Mouse (Mus musculus): ENCODE measurements around the gene Brk1. TPM values are rescaled to one million over a fixed set of nuclear protein-coding genes. Genes with fewer than 3 reads are reported as not detected.

The Brk1 gene
- total and polyA plus RNA-seq, 3 experiments = 147 to 161 TPM; not detected in 1

DNA sequence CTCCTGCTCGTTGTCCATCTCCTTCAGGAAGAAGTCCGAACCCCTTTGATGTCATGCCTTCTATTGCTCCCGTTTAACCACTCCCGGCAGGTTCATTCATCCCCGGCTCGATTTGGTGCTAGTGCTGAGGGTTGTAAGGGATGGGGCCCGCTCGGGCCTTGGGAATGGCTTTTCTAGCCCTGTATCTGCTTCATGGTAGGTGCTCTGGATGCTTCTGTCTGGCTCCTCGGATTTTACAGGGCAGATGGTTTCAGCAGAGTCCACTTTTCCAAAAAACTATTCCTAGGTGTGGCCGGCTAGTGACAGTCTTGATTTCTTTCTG lies 613 bp downstream of the Brk1 start:
- no peak for DNase-seq (ENCODE audit: low read depth, low spot score)
- TF ChIP-seq KAT2A (conservative IDR thresholded peaks at IDR 0.05; ENCODE audit: low read depth, low read length) (no peak), CTCF (IDR thresholded peaks at IDR 0.05 in 2 of 3, conservative IDR thresholded peaks at IDR 0.05 in 1 of 3; ENCODE audit: control insufficient read depth in 1 of 3, insufficient read depth in 1 of 3, low read depth in 2 of 3, low read length in 3 of 3, poor library complexity in 1 of 3, severe bottlenecking in 1 of 3) (no peak), SIN3A (IDR thresholded peaks at IDR 0.05; ENCODE audit: low read length) (no peak), EP300 (IDR thresholded peaks at IDR 0.05; ENCODE audit: low read depth in 1 of 2, low read length in 2 of 2) (no peak)
- H3K4me1 ChIP-seq (ENCODE audit: control insufficient read depth in 1 of 2, insufficient read depth in 2 of 2, low read length in 2 of 2) = peaks cover 3 to 19% of the 10 kb centered on the region in 2 experiments; a peak in 3 of 4 replicates

DNA sequence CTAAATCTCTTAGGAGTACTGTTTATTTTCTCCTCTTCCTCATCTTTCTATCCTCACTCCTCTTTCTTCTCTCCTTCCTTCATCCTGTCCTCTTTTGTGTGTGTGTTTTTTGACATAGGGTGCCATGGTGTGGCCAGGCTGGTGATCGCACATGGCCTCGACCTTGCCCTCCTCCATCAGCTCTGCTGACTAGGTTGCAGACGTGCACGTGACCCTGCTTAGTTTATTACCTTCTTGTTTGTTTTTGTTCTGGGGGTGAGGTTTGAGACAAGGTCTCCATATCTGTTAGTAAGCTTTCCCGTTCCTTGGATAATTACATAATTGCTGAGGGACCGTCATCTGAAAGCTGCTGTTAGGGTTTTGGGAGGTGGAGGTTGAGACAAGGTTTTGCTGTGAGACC lies 4.3 kb downstream of the Brk1 start:
- DNase-seq (ENCODE audit: low read depth, low spot score) = no peak
- no peak overlapping the region for H3K27ac ChIP-seq (ENCODE audit: control insufficient read depth, low read depth, low read length)
- H3K4me3 ChIP-seq (ENCODE audit: control insufficient read depth in 1 of 2, insufficient read depth in 1 of 2, low read depth in 2 of 2, low read length in 2 of 2) = no peak overlapping the region
- peaks cover 3 to 12% of the 10 kb centered on the region in 2 experiments; a peak in 3 of 4 replicates for H3K4me1 ChIP-seq (ENCODE audit: control insufficient read depth in 1 of 2, insufficient read depth in 2 of 2, low read length in 2 of 2)
- H3K36me3 ChIP-seq (ENCODE audit: control insufficient read depth in 1 of 2, insufficient read depth in 2 of 2, low read length in 2 of 2) = peaks cover 19 to 25% of the 10 kb centered on the region in 2 experiments
- no peak overlapping the region for H3K9ac ChIP-seq (ENCODE audit: control insufficient read depth, low read depth, low read length, poor library complexity, severe bottlenecking)
- H3K27me3 ChIP-seq (ENCODE audit: control insufficient read depth in 1 of 2, insufficient read depth in 2 of 2, low read length in 2 of 2) = no peaks in the 10 kb centered on the region
- no peaks in the 10 kb centered on the region for H3K9me3 ChIP-seq (replicated peaks; ENCODE audit: insufficient read depth, low read length)
- peaks cover 42% of the 10 kb centered on the region for H3K79me2 ChIP-seq (ENCODE audit: control insufficient read depth, insufficient read depth, low read length, poor library complexity)
- TF ChIP-seq BHLHE40 (IDR thresholded peaks at IDR 0.05; ENCODE audit: borderline replicate concordance, low read depth, low read length) = no peak

More for the DNA sequence above, 613 bp downstream of the Brk1 start:
- peaks cover 37% of the 10 kb centered on the region for H3K79me2 ChIP-seq (ENCODE audit: control insufficient read depth, insufficient read depth, low read length, poor library complexity)
- H3K9ac ChIP-seq (ENCODE audit: control insufficient read depth, low read depth, low read length, poor library complexity, severe bottlenecking) = peak overlapping the region; percentile 85
- peaks cover 7 to 18% of the 10 kb centered on the region in 2 experiments; a peak in 3 of 4 replicates for H3K36me3 ChIP-seq (ENCODE audit: control insufficient read depth in 1 of 2, insufficient read depth in 2 of 2, low read length in 2 of 2)
- peak overlapping the region; percentile 58; the same call in 1 of the 2 replicates for H3K27ac ChIP-seq (ENCODE audit: control insufficient read depth, low read depth, low read length)
- no peaks in the 10 kb centered on the region for H3K27me3 ChIP-seq (ENCODE audit: control insufficient read depth in 1 of 2, insufficient read depth in 2 of 2, low read length in 2 of 2)
- peak overlapping the region; percentile 82 to 86 for H3K4me3 ChIP-seq (ENCODE audit: control insufficient read depth in 1 of 2, insufficient read depth in 1 of 2, low read depth in 2 of 2, low read length in 2 of 2)
- H3K9me3 ChIP-seq (replicated peaks; ENCODE audit: insufficient read depth, low read length) = no peaks in the 10 kb centered on the region

DNA sequence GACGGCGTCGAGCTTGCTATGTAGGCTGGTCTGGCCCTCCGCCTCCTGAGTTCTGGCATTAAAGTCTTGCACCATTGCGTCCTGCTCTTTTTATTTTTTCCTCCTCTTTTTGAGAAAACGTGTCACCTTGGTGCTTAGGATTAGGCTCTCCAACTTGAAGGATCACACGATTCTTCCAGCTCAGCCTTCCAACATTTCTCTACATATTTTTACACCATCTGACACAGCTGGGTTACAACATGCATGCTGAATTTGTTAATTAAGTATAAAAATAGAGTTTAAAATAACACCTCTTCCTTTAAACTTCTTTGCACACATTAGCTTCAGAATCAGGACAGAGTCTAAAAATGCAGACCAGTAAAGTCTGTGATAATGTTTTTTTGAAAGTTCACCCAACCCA lies 4.7 kb downstream of the Brk1 start:
- Histone ChIP-seq H3K27me3 (ENCODE audit: control insufficient read depth in 1 of 2, insufficient read depth in 2 of 2, low read length in 2 of 2) (no peaks in the 10 kb centered on the region), H3K9ac (ENCODE audit: control insufficient read depth, low read depth, low read length, poor library complexity, severe bottlenecking) (no peak overlapping the region), H3K9me3 (replicated peaks; ENCODE audit: insufficient read depth, low read length) (no peaks in the 10 kb centered on the region), H3K4me3 (ENCODE audit: control insufficient read depth in 1 of 2, insufficient read depth in 1 of 2, low read depth in 2 of 2, low read length in 2 of 2) (no peak overlapping the region), H3K4me1 (ENCODE audit: control insufficient read depth in 1 of 2, insufficient read depth in 2 of 2, low read length in 2 of 2) (peaks cover 3 to 12% of the 10 kb centered on the region in 2 experiments; a peak in 3 of 4 replicates), H3K36me3 (ENCODE audit: control insufficient read depth in 1 of 2, insufficient read depth in 2 of 2, low read length in 2 of 2) (peaks cover 19 to 25% of the 10 kb centered on the region in 2 experiments), H3K79me2 (ENCODE audit: control insufficient read depth, insufficient read depth, low read length, poor library complexity) (peaks cover 42% of the 10 kb centered on the region), H3K27ac (ENCODE audit: control insufficient read depth, low read depth, low read length) (no peak overlapping the region)
- no peak for TF ChIP-seq EP300 (IDR thresholded peaks at IDR 0.05; ENCODE audit: low read depth in 1 of 2, low read length in 2 of 2)
- TF ChIP-seq MYC (IDR thresholded peaks at IDR 0.05; ENCODE audit: low read depth, low read length) = no peak
- TF ChIP-seq GATA1 (IDR thresholded peaks at IDR 0.05; ENCODE audit: low read depth, low read length) = no peak
- TF ChIP-seq POLR2A (IDR thresholded peaks at IDR 0.05; ENCODE audit: control insufficient read depth in 1 of 2, insufficient read depth in 1 of 2, low read depth in 1 of 2, low read length in 2 of 2, poor library complexity in 1 of 2) = no peak
- no peak for TF ChIP-seq CHD1 (IDR thresholded peaks at IDR 0.05; ENCODE audit: low read depth, low read length)
- TF ChIP-seq USF2 (IDR thresholded peaks at IDR 0.05; ENCODE audit: borderline replicate concordance in 1 of 2, insufficient read depth in 1 of 2, low read depth in 1 of 2, low read length in 2 of 2) = no peak
- no peak for TF ChIP-seq MEF2A (IDR thresholded peaks at IDR 0.05; ENCODE audit: extremely low read depth, insufficient replicate concordance, low read depth, low read length, poor library complexity, severe bottlenecking)
- no peak for TF ChIP-seq MXI1 (IDR thresholded peaks at IDR 0.05; ENCODE audit: low read depth, low read length)
- no peak for TF ChIP-seq NELFE (IDR thresholded peaks at IDR 0.05; ENCODE audit: low read depth, low read length)
- no peak for TF ChIP-seq BHLHE40 (IDR thresholded peaks at IDR 0.05; ENCODE audit: borderline replicate concordance, low read depth, low read length)
- no peak for TF ChIP-seq ZKSCAN1 (IDR thresholded peaks at IDR 0.05; ENCODE audit: low read depth, low read length)
- no peak for TF ChIP-seq HCFC1 (IDR thresholded peaks at IDR 0.05; ENCODE audit: low read depth, low read length)
- no peak for TF ChIP-seq ZC3H11A (IDR thresholded peaks at IDR 0.05; ENCODE audit: low read depth, low read length)
- no peak for TF ChIP-seq RAD21 (IDR thresholded peaks at IDR 0.05; ENCODE audit: low read depth, low read length)
- no peak for TF ChIP-seq CTCF (IDR thresholded peaks at IDR 0.05 in 2 of 3, conservative IDR thresholded peaks at IDR 0.05 in 1 of 3; ENCODE audit: control insufficient read depth in 1 of 3, insufficient read depth in 1 of 3, low read depth in 2 of 3, low read length in 3 of 3, poor library complexity in 1 of 3, severe bottlenecking in 1 of 3)
- no peak for TF ChIP-seq TBP (IDR thresholded peaks at IDR 0.05; ENCODE audit: low read depth, low read length)
- TF ChIP-seq MAZ (IDR thresholded peaks at IDR 0.05; ENCODE audit: low read depth, low read length) = no peak
- TF ChIP-seq RCOR1 (IDR thresholded peaks at IDR 0.05; ENCODE audit: low read depth, low read length) = no peak
- no peak for DNase-seq (ENCODE audit: low read depth, low spot score)
